In the genomic region with DNA sequence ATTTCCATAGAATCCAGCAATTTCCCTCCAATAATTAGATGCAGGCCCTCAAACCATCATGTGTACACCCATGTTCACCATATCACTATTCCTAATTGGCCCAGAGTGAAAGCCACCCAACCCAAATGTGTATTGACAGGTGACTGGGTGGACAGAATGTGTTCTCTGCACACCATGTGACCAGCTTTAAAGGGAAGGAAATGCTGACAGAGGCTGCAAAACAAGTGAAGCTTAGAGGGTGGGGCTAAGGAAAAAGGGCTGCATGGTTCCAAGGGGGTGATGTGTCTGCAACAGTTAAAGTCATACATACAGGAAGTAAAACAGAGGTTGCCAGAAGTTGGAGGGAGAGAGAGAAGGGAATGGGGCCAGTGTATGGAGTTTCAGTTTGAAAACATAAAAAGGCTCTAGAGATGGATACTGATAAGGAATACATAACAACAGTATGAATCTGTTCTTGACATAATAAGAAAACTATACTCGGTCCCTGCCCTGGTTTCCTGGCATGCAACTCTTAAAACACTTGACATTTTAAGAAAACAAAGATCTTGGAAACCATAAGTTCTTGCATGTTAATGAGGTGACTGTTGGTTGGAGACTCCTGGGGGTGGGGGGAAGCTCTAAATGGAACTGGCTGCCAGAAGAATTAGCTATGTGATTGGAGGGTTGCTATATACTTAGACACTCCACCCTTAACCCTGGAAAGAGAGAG, we compare ENCODE assay signal across 14 mouse cellular contexts. TPM values are rescaled to one million over a fixed set of nuclear protein-coding genes. Genes with fewer than 3 reads are reported as not detected.
DNase-seq lines count a peak whose midpoint lies in the region; ATAC-seq and TF ChIP-seq lines count a peak whose summit lies in the region.
"Had no signal": no experiment of that assay in that cellular context is flagged by ENCODE, and none has a peak within 500 bp of the region (broad histone marks: within the 10 kb centered on the region; RNA-seq: fewer than 3 reads in every experiment).

No protein-coding gene starts in this region.

- dilution Hi-C loops in CH12.LX (cut with MboI; ENCODE audit: extremely low pct_ligation_motif_present, extremely low pct_unique_long_range_greater_than_20kb, low sequenced_read_pairs), result no loop called here

- H3K9ac ChIP-seq in lung, embryonic 15.5 days, result no peak overlapping the region
- no peak overlapping the region for H3K9ac ChIP-seq in CH12.LX (ENCODE audit: insufficient read depth, low read depth)
- H3K9ac ChIP-seq: liver, embryonic 15.5 days; neural tube, embryonic 15.5 days had no signal

- no peak overlapping the region for H3K4me3 ChIP-seq in lung, embryonic 15.5 days
- H3K4me3 ChIP-seq in lung, adult 2 months (replicated peaks; ENCODE audit: extremely low read depth, low read depth, low read length), result no peak overlapping the region
- no peak overlapping the region for H3K4me3 ChIP-seq in CH12.LX (replicated peaks in 1 of 3; ENCODE audit: low read depth in 2 of 3, low read length in 2 of 3, poor library complexity in 1 of 3)
- no peak overlapping the region for H3K4me3 ChIP-seq in gastrocnemius, adult 2 months
- H3K4me3 ChIP-seq: erythroblast, embryonic 14.5 days; liver, embryonic 15.5 days; neural tube, embryonic 15.5 days had no signal

- no peak for TF ChIP-seq CTCF in lung, adult 2 months (IDR thresholded peaks at IDR 0.05; ENCODE audit: insufficient read depth, low read length)
- TF ChIP-seq CTCF in CH12.LX (conservative IDR thresholded peaks at IDR 0.05 in 1 of 2, IDR thresholded peaks at IDR 0.05 in 1 of 2; ENCODE audit: low read depth in 2 of 2, low read length in 2 of 2), result no peak
- TF ChIP-seq CTCF in gastrocnemius, adult 2 months (IDR thresholded peaks at IDR 0.05), result no peak

- intact Hi-C loops in heart, postnatal 36 days (cut with DNase I), result no loop called here
- intact Hi-C loops in gastrocnemius, adult 2 months (cut with DNase I), result no loop called here

- no peak for TF ChIP-seq RAD21 in CH12.LX (IDR thresholded peaks at IDR 0.05; ENCODE audit: low read depth, low read length)

- TF ChIP-seq EP300 in CH12.LX (IDR thresholded peaks at IDR 0.05; ENCODE audit: low read length), result no peak

- no peaks in the 10 kb centered on the region for H3K36me3 ChIP-seq in lung, embryonic 15.5 days
- H3K36me3 ChIP-seq in CH12.LX (replicated peaks in 1 of 2; ENCODE audit: control insufficient read depth in 1 of 2, insufficient read depth in 1 of 2, low read length in 1 of 2), result no peaks in the 10 kb centered on the region
- H3K36me3 ChIP-seq: liver, embryonic 15.5 days; neural tube, embryonic 15.5 days had no signal

- in situ Hi-C loops in CH12.LX (cut with MboI; ENCODE audit: low pct_ligation_motif_present, low pct_unique_long_range_greater_than_20kb, low sequenced_read_pairs), result no loop called here

- ATAC-seq in lung, embryonic 15.5 days (ENCODE audit: borderline replicate concordance, extremely low read depth, low FRiP score, low TSS enrichment), result peak; percentile 89
- peak; percentile 53; the same call in 1 of the 2 replicates for ATAC-seq in neutrophil, adult 5-6 weeks (ENCODE audit: extremely low read depth, insufficient number of reproducible peaks, low FRiP score, poor library complexity, severe bottlenecking)
- no peak for ATAC-seq in erythroid progenitor cell, adult 5-6 weeks (replicated peaks; ENCODE audit: low FRiP score, poor library complexity, severe bottlenecking)

- H3K27ac ChIP-seq in lung, embryonic 15.5 days, result 0 out of 2 replicates have a peak overlapping the region, but pooled peaks have one; percentile 15
- no peak overlapping the region for H3K27ac ChIP-seq in CH12.LX (ENCODE audit: insufficient read depth, low read depth)
- H3K27ac ChIP-seq in gastrocnemius, adult 2 months, result no peak overlapping the region; the same call in 1 of the 2 replicates
- H3K27ac ChIP-seq: liver, embryonic 15.5 days; neural tube, embryonic 15.5 days had no signal

- H3K27me3 ChIP-seq in lung, embryonic 15.5 days, result no peaks in the 10 kb centered on the region
- H3K27me3 ChIP-seq in CH12.LX (replicated peaks), result no peaks in the 10 kb centered on the region
- H3K27me3 ChIP-seq: liver, embryonic 15.5 days; neural tube, embryonic 15.5 days had no signal

- DNase-seq in lung, adult 2 months, result no peak
- DNase-seq in CH12.LX (ENCODE audit: extremely low read depth), result peak; percentile 34
- peak; percentile 18 for DNase-seq in induced T-regulatory cell, adult 2 months (ENCODE audit: low read depth)
- no peak for DNase-seq in heart, postnatal 36 days
- DNase-seq in gastrocnemius, adult 2 months, result no peak
- DNase-seq: cerebellum, adult 11-12 months; embryo, embryonic 11 days; kidney, adult 8-10 months had no signal

- TF ChIP-seq POLR2A in lung, adult 2 months (IDR thresholded peaks at IDR 0.05; ENCODE audit: borderline replicate concordance, extremely low read depth, low read depth, low read length), result no peak
- no peak for TF ChIP-seq POLR2A in CH12.LX (IDR thresholded peaks at IDR 0.05; ENCODE audit: low read depth, low read length)

- H3K9me3 ChIP-seq in lung, embryonic 15.5 days, result no peaks in the 10 kb centered on the region
- peaks cover 9% of the 10 kb centered on the region for H3K9me3 ChIP-seq in CH12.LX (replicated peaks; ENCODE audit: low read length)
- H3K9me3 ChIP-seq: liver, embryonic 15.5 days; neural tube, embryonic 15.5 days had no signal

- 17% methylated on average over 1 of the region's 1 CpGs for WGBS in lung, embryonic 15.5 days
- WGBS in lung, adult 2 months, result 15% methylated on average over 1 of the region's 1 CpGs

- H3K4me2 ChIP-seq in lung, embryonic 15.5 days, result no peak overlapping the region
- no peak overlapping the region for H3K4me2 ChIP-seq in CH12.LX (ENCODE audit: insufficient read depth, low read depth, poor library complexity, severe bottlenecking)
- H3K4me2 ChIP-seq: liver, embryonic 15.5 days; neural tube, embryonic 15.5 days had no signal

- no peaks in the 10 kb centered on the region for H3K79me2 ChIP-seq in CH12.LX (replicated peaks; ENCODE audit: control insufficient read depth, extremely low read depth, insufficient read depth, poor library complexity, severe bottlenecking)

- peaks cover 20% of the 10 kb centered on the region; the same call in 1 of the 2 replicates for H3K4me1 ChIP-seq in lung, embryonic 15.5 days
- H3K4me1 ChIP-seq in lung, adult 2 months (ENCODE audit: control insufficient read depth, insufficient read depth, low read length), result peaks cover 6% of the 10 kb centered on the region
- H3K4me1 ChIP-seq in CH12.LX (ENCODE audit: control insufficient read depth in 1 of 2, insufficient read depth in 2 of 2), result peaks cover 0 to 41% of the 10 kb centered on the region in 2 experiments; a peak in 2 of 4 replicates
- H3K4me1 ChIP-seq: liver, embryonic 15.5 days; neural tube, embryonic 15.5 days had no signal

TF ChIP-seq in CH12.LX, 34 proteins besides CTCF, POLR2A, EP300 and RAD21:
- TF ChIP-seq NELFE (IDR thresholded peaks at IDR 0.05; ENCODE audit: low read depth, low read length) (no peak), GABPA (IDR thresholded peaks at IDR 0.05; ENCODE audit: insufficient replicate concordance, low read depth, low read length) (no peak), CHD1 (IDR thresholded peaks at IDR 0.05; ENCODE audit: low read depth, low read length) (no peak), ZNF384 (IDR thresholded peaks at IDR 0.05; ENCODE audit: low read depth, low read length) (no peak), NRF1 (IDR thresholded peaks at IDR 0.05; ENCODE audit: low read depth, low read length) (no peak), IRF4 (IDR thresholded peaks at IDR 0.05; ENCODE audit: low read depth, low read length) (no peak), ZMIZ1 (IDR thresholded peaks at IDR 0.05; ENCODE audit: low read depth, low read length) (no peak), TBP (conservative IDR thresholded peaks at IDR 0.05; ENCODE audit: low read depth, low read length) (no peak), ELF1 (IDR thresholded peaks at IDR 0.05; ENCODE audit: low read depth, low read length) (no peak), MAZ (IDR thresholded peaks at IDR 0.05; ENCODE audit: low read depth, low read length) (no peak), MEF2A (IDR thresholded peaks at IDR 0.05; ENCODE audit: borderline replicate concordance, low read depth, low read length) (no peak), JUN (IDR thresholded peaks at IDR 0.05; ENCODE audit: insufficient read depth, low read depth, low read length) (no peak), USF2 (conservative IDR thresholded peaks at IDR 0.05; ENCODE audit: low read depth, low read length) (no peak), JUND (conservative IDR thresholded peaks at IDR 0.05; ENCODE audit: low read depth, low read length) (no peak), POLR2AphosphoS2 (IDR thresholded peaks at IDR 0.05; ENCODE audit: low read depth, low read length) (no peak), BHLHE40 (IDR thresholded peaks at IDR 0.05; ENCODE audit: low read depth, low read length) (no peak)

RNA-seq across cellular contexts. Expression of gene Slc16a12, which starts 20.7 kb away (rescaled TPM):
- 14.8 TPM in 2 replicates for polyA plus RNA-seq in lung, embryonic 15.5 days (2015; fragmentation: Nextera tagmentation; extraction: Ambion mirVana)
- 2.9 and 3.8 TPM in 2 replicates for polyA plus RNA-seq in lung, adult 2 months (2012; rRNA removed)
- total RNA-seq in CH12.LX (2012; rRNA removed) (0.08 TPM in 2 replicates), CH12.LX (2014; rRNA removed) (0.08 and 0.46 TPM in 2 replicates)
- 0.16 TPM in 1 of 2 replicates, not detected in the other for polyA plus RNA-seq in CH12.LX (2012; ENCODE audit: insufficient read length, low read depth)
- total RNA-seq in neutrophil, adult 5-6 weeks (2017), result 0.61 TPM in 1 of 2 replicates, not detected in the other
- total RNA-seq in erythroid progenitor cell, adult 5-6 weeks (2015; ENCODE audit: low replicate concordance), result 0.36 TPM in 1 of 2 replicates, not detected in the other
- not detected in 2 replicates for total RNA-seq in erythroid progenitor cell, adult 5-6 weeks (2017; ENCODE audit: low replicate concordance)
- total RNA-seq in heart, postnatal 36 days (2021), result 1 to 10 TPM; 1.7 to 1.9 TPM
- under 1 TPM; 0.38 to 0.47 TPM for total RNA-seq in gastrocnemius, adult 2 months (2021)
- polyA plus RNA-seq: erythroblast, embryonic 14.5 days had no signal

Comparison
In these comparisons a context has a peak if more than half of its experiments do, and no peak if none do; other contexts are left out.
1. DNase-seq: peak in CH12.LX (single experiment) and induced T-regulatory cell, adult 2 months (single experiment); none in lung, adult 2 months (single experiment), heart, postnatal 36 days (0 of 2) and gastrocnemius, adult 2 months (single experiment).